In the genomic region with DNA sequence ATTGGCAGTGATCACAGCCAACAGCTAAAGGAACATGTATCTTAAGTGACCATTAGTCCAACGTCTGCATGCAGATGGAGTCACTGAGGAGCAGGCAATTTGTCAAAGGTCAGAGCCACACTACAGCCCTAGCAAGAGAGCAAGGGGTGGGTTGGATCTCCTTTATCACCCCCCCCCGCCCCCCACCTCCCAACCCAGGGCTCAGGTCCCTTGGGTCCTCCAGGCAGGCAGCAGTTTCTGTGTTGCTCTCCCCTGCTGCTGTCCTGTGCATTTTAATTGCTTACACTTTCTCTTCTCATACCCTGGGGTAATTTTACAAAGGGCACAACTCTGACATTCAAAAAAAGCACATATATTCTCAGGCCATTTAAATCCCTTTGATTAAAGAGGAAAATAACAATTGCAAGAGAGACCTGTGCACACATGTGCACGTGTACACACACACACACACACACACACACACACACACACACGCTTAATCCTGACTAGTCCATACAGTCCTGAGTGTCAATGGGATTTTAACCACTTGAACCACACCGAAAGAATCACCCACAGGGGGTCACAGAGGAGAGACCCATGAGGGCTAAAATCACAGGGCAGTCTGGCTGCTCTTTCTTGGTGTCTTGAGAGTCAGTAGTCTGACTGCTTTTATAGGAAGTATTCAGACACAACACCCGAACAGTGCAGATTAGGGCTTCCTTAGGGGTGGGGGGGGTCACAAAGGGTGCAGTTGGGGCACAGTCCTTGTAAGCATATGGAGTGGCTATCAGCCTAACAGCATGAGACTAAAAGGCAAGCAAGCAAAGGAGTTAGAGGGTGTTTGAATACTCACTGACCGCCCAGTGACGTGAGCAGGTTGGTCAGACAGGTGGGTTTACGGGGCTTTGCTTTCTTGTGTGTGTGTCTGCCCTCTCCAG, we compare ENCODE assay signal across 8 mouse cellular contexts.
A peak's percentile ranks its signal among the peaks of the same experiment; 100 is the strongest.
DNase-seq lines count a peak whose midpoint lies in the region; ATAC-seq lines count a peak whose summit lies in the region.

No protein-coding gene starts in this region.

- no peak overlapping the region for H3K4me2 ChIP-seq in heart, embryonic 11.5 days
- H3K4me2 ChIP-seq in hindbrain, embryonic 12.5 days (replicated peaks): no peak overlapping the region
- H3K4me2 ChIP-seq in midbrain, embryonic 12.5 days (replicated peaks): 0 out of 2 replicates have a peak overlapping the region, but pooled peaks have one; percentile 3

- 52% methylated on average over 9 of the region's 9 CpGs for WGBS in heart, embryonic 11.5 days (ENCODE audit: insufficient replicate concordance)
- WGBS in embryonic facial prominence, embryonic 10.5 days: 47% methylated on average over 9 of the region's 9 CpGs
- WGBS in hindbrain, embryonic 12.5 days: 37% methylated on average over 9 of the region's 9 CpGs
- 38% methylated on average over 9 of the region's 9 CpGs for WGBS in midbrain, embryonic 12.5 days

- peak overlapping the region; percentile 51; the same call in 1 of the 2 replicates for H3K27ac ChIP-seq in heart, embryonic 11.5 days (ENCODE audit: low read depth, low read length)
- H3K27ac ChIP-seq in embryonic facial prominence, embryonic 10.5 days (replicated peaks): peak overlapping the region; percentile 82
- H3K27ac ChIP-seq in hindbrain, embryonic 12.5 days: peak overlapping the region; percentile 89
- peak overlapping the region; percentile 79 for H3K27ac ChIP-seq in midbrain, embryonic 12.5 days (replicated peaks)

- no peak overlapping the region for H3K4me3 ChIP-seq in heart, embryonic 11.5 days (ENCODE audit: low read depth, low read length)
- no peak overlapping the region for H3K4me3 ChIP-seq in embryonic facial prominence, embryonic 10.5 days
- H3K4me3 ChIP-seq in hindbrain, embryonic 12.5 days: no peak overlapping the region
- no peak overlapping the region for H3K4me3 ChIP-seq in midbrain, embryonic 12.5 days

- no peaks in the 10 kb centered on the region for H3K9me3 ChIP-seq in heart, embryonic 11.5 days (replicated peaks; ENCODE audit: control insufficient read depth, low read length)
- H3K9me3 ChIP-seq in embryonic facial prominence, embryonic 10.5 days: 0 out of 2 replicates have a peak, but pooled peaks cover 3% of the 10 kb centered on the region
- no peaks in the 10 kb centered on the region for H3K9me3 ChIP-seq in hindbrain, embryonic 12.5 days (replicated peaks)
- H3K9me3 ChIP-seq in midbrain, embryonic 12.5 days: no peaks in the 10 kb centered on the region

- peaks cover 16% of the 10 kb centered on the region for H3K4me1 ChIP-seq in heart, embryonic 11.5 days (ENCODE audit: control insufficient read depth, insufficient read depth, low read length)
- H3K4me1 ChIP-seq in embryonic facial prominence, embryonic 10.5 days: peaks cover 42% of the 10 kb centered on the region
- peaks cover 37% of the 10 kb centered on the region for H3K4me1 ChIP-seq in hindbrain, embryonic 12.5 days
- peaks cover 40% of the 10 kb centered on the region for H3K4me1 ChIP-seq in midbrain, embryonic 12.5 days

- H3K9ac ChIP-seq in heart, embryonic 11.5 days (ENCODE audit: low read depth, low read length): no peak overlapping the region
- H3K9ac ChIP-seq in hindbrain, embryonic 12.5 days: no peak overlapping the region
- H3K9ac ChIP-seq in midbrain, embryonic 12.5 days (replicated peaks): no peak overlapping the region

- H3K36me3 ChIP-seq in heart, embryonic 11.5 days (ENCODE audit: control insufficient read depth, insufficient read depth, low read length): no peaks in the 10 kb centered on the region
- 0 out of 2 replicates have a peak, but pooled peaks cover 3% of the 10 kb centered on the region for H3K36me3 ChIP-seq in embryonic facial prominence, embryonic 10.5 days (replicated peaks)
- no peaks in the 10 kb centered on the region for H3K36me3 ChIP-seq in hindbrain, embryonic 12.5 days
- no peaks in the 10 kb centered on the region for H3K36me3 ChIP-seq in midbrain, embryonic 12.5 days

- ATAC-seq in heart, embryonic 11.5 days (replicated peaks; ENCODE audit: insufficient number of reproducible peaks, low FRiP score, low TSS enrichment): no peak
- peak; percentile 60 for ATAC-seq in hindbrain, embryonic 12.5 days (ENCODE audit: low FRiP score)
- peak; percentile 56 for ATAC-seq in midbrain, embryonic 12.5 days (ENCODE audit: low FRiP score, low read depth)

- no peak for DNase-seq in heart, adult 11 months
- DNase-seq in embryonic facial prominence, embryonic 10.5 days (ENCODE audit: low spot score): no peak
- no peak for DNase-seq in cerebellum, postnatal 4 days (ENCODE audit: low spot score in 2 of 2)
- no peak for DNase-seq in right cerebral cortex, adult 18-20 months
- no peak for DNase-seq in urinary bladder, postnatal 25 days (ENCODE audit: low spot score)

- H3K27me3 ChIP-seq in heart, embryonic 11.5 days (ENCODE audit: control insufficient read depth, insufficient read depth, low read length): no peaks in the 10 kb centered on the region
- no peaks in the 10 kb centered on the region for H3K27me3 ChIP-seq in embryonic facial prominence, embryonic 10.5 days (replicated peaks; ENCODE audit: low read depth, poor library complexity, severe bottlenecking)
- no peaks in the 10 kb centered on the region for H3K27me3 ChIP-seq in hindbrain, embryonic 12.5 days
- no peaks in the 10 kb centered on the region for H3K27me3 ChIP-seq in midbrain, embryonic 12.5 days
